Mouse (Mus musculus): ENCODE measurements around the gene Adgrf1.

GRCm38 (mm10) chr17:43282353-43282752, 12.2 kb downstream of the Adgrf1 start:
- TF ChIP-seq CTCF (IDR thresholded peaks at IDR 0.05; ENCODE audit: low read depth): no peak
- no peak for TF ChIP-seq EP300 (IDR thresholded peaks at IDR 0.05; ENCODE audit: low read depth)
